Mouse (Mus musculus) E14TG2a.4 (cell line): ENCODE data around the gene Lgi4.

Experiments used
- H3K27me3 ChIP-seq: 2 replicates; pipeline ENCODE4 v1.6.1; 2014; ENCODE audit warnings: low read length, control low read depth; ENCODE audit not compliant: insufficient read depth
- H3K36me3 ChIP-seq: 2 replicates; pipeline ENCODE4 v1.6.1; 2014; ENCODE audit warnings: low read length, control low read depth; ENCODE audit not compliant: insufficient read depth
- H3K4me1 ChIP-seq: replicated peaks from 2 replicates; pipeline ENCODE4 v1.6.1; 2014; ENCODE audit warnings: low read depth, low read length, control low read depth
- H3K4me3 ChIP-seq: replicated peaks from 2 replicates; pipeline ENCODE4 v1.5.1; 2014; ENCODE audit warnings: mild to moderate bottlenecking, low read length
- H3K9me3 ChIP-seq: 2 replicates; pipeline ENCODE4 v1.6.1; 2014; ENCODE audit warnings: low read length, control low read depth
- CTCF ChIP-seq: conservative IDR thresholded peaks from 2 replicates; pipeline ENCODE4 v1.5.1; 2014; ENCODE audit warnings: low read length
- NANOG ChIP-seq: IDR thresholded peaks from 2 replicates; pipeline ENCODE4 v1.6.1; 2014; ENCODE audit warnings: borderline replicate concordance, low read length, mixed read lengths
- POU5F1 ChIP-seq: IDR thresholded peaks from 2 replicates; pipeline ENCODE4 v1.6.1; 2014; ENCODE audit warnings: low read length, borderline replicate concordance

Lgi4 gene

GRCm38 (mm10) chr7:31109796-31110195 is 50.7 kb downstream of the Lgi4 start:
- Histone ChIP-seq H3K36me3 (no peaks in the 10 kb centered on the region), H3K4me1 (peaks cover 7% of the 10 kb centered on the region), H3K27me3 (peaks cover 15% of the 10 kb centered on the region), H3K4me3 (no peak overlapping the region), H3K9me3 (no peaks in the 10 kb centered on the region)
- TF ChIP-seq POU5F1 (no peak), NANOG (no peak), CTCF (no peak)

GRCm38 (mm10) chr7:31110861-31111385 is 51.8 kb downstream of the Lgi4 start:
- H3K4me3 ChIP-seq, result no peak overlapping the region
- no peak for TF ChIP-seq CTCF
- TF ChIP-seq POU5F1, result no peak
- no peaks in the 10 kb centered on the region for H3K9me3 ChIP-seq
- H3K27me3 ChIP-seq, result peaks cover 9% of the 10 kb centered on the region
- H3K4me1 ChIP-seq, result peaks cover 18% of the 10 kb centered on the region
- no peaks in the 10 kb centered on the region for H3K36me3 ChIP-seq

- Histone ChIP-seq H3K36me3 (no peaks in the 10 kb centered on the region), H3K27me3 (peaks cover 9% of the 10 kb centered on the region), H3K4me1 (peaks cover 29% of the 10 kb centered on the region), H3K4me3 (no peak overlapping the region), H3K9me3 (no peaks in the 10 kb centered on the region)
- no peak for TF ChIP-seq POU5F1
- TF ChIP-seq NANOG, result no peak
- TF ChIP-seq CTCF, result no peak
Measured at GRCm38 (mm10) chr7:31112036-31112435, 52.9 kb downstream of the Lgi4 start.

- Histone ChIP-seq H3K27me3 (peaks cover 9% of the 10 kb centered on the region), H3K4me1 (peaks cover 43% of the 10 kb centered on the region), H3K4me3 (no peak overlapping the region), H3K9me3 (no peaks in the 10 kb centered on the region), H3K36me3 (no peaks in the 10 kb centered on the region)
- no peak for TF ChIP-seq CTCF
- TF ChIP-seq POU5F1, result no peak
- TF ChIP-seq NANOG, result no peak
Measured at GRCm38 (mm10) chr7:31113800-31114199, 54.7 kb downstream of the Lgi4 start.

- H3K9me3 ChIP-seq, result no peaks in the 10 kb centered on the region
- peaks cover 9% of the 10 kb centered on the region for H3K27me3 ChIP-seq
- peak overlapping the region; percentile 79 for H3K4me3 ChIP-seq
- TF ChIP-seq CTCF (peak; percentile 21), POU5F1 (no peak)
- H3K4me1 ChIP-seq, result peaks cover 51% of the 10 kb centered on the region
- no peaks in the 10 kb centered on the region for H3K36me3 ChIP-seq
Measured at GRCm38 (mm10) chr7:31114646-31115045, 55.5 kb downstream of the Lgi4 start.

GRCm38 (mm10) chr7:31115182-31115581 is 56.0 kb downstream of the Lgi4 start, which contains the start of gene Hpn:
Gene Hpn, minus strand, starts transcription at chr7:31115290.
- Histone ChIP-seq H3K27me3 (peaks cover 9% of the 10 kb centered on the region), H3K9me3 (no peaks in the 10 kb centered on the region), H3K4me3 (peak within 1 kb of the TSS; percentile 79), H3K36me3 (no peaks in the 10 kb centered on the region), H3K4me1 (peaks cover 52% of the 10 kb centered on the region)
- TF ChIP-seq NANOG (no peak), CTCF (no peak), POU5F1 (no peak)

GRCm38 (mm10) chr7:31115587-31116043 is 56.5 kb downstream of the Lgi4 start:
- H3K4me3 ChIP-seq, result peak overlapping the region; percentile 79
- peaks cover 52% of the 10 kb centered on the region for H3K4me1 ChIP-seq
- no peaks in the 10 kb centered on the region for H3K9me3 ChIP-seq
- TF ChIP-seq POU5F1 (no peak), CTCF (no peak), NANOG (no peak)
- no peaks in the 10 kb centered on the region for H3K36me3 ChIP-seq
- peaks cover 9% of the 10 kb centered on the region for H3K27me3 ChIP-seq

- peaks cover 52% of the 10 kb centered on the region for H3K4me1 ChIP-seq
- H3K9me3 ChIP-seq, result no peaks in the 10 kb centered on the region
- no peaks in the 10 kb centered on the region for H3K36me3 ChIP-seq
- peak overlapping the region; percentile 79 for H3K4me3 ChIP-seq
- TF ChIP-seq NANOG (no peak), POU5F1 (no peak), CTCF (no peak)
- peaks cover 9% of the 10 kb centered on the region for H3K27me3 ChIP-seq
Measured at GRCm38 (mm10) chr7:31116721-31117145, 57.6 kb downstream of the Lgi4 start.

GRCm38 (mm10) chr7:31117465-31117864 is 58.3 kb downstream of the Lgi4 start:
- TF ChIP-seq POU5F1 (no peak), CTCF (no peak), NANOG (no peak)
- Histone ChIP-seq H3K27me3 (peaks cover 9% of the 10 kb centered on the region), H3K4me1 (peaks cover 52% of the 10 kb centered on the region), H3K36me3 (0 out of 2 replicates have a peak, but pooled peaks cover 1% of the 10 kb centered on the region), H3K4me3 (peak overlapping the region; percentile 79), H3K9me3 (no peaks in the 10 kb centered on the region)

GRCm38 (mm10) chr7:31118486-31118885 is 59.3 kb downstream of the Lgi4 start:
- TF ChIP-seq NANOG, result no peak
- no peak for TF ChIP-seq CTCF
- no peak for TF ChIP-seq POU5F1
- 0 out of 2 replicates have a peak, but pooled peaks cover 6% of the 10 kb centered on the region for H3K36me3 ChIP-seq
- no peak overlapping the region for H3K4me3 ChIP-seq
- H3K4me1 ChIP-seq, result peaks cover 57% of the 10 kb centered on the region
- no peaks in the 10 kb centered on the region for H3K9me3 ChIP-seq
- H3K27me3 ChIP-seq, result peaks cover 8% of the 10 kb centered on the region; the same call in 1 of the 2 replicates
